In genomic region chr14:97448617-97449016, GRCm38 (mm10) we compare ENCODE assay signal across 15 mouse cellular contexts.
"Had no signal": no experiment of that assay in that cellular context is flagged by ENCODE, and none has a peak within 500 bp of the region (broad histone marks: within the 10 kb centered on the region; RNA-seq: fewer than 3 reads in every experiment).

No protein-coding gene starts in this region.

- H3K9ac ChIP-seq: intestine, embryonic 15.5 days; kidney, embryonic 15.5 days; liver, embryonic 14.5 days; stomach, embryonic 15.5 days had no signal

- H3K27me3 ChIP-seq: intestine, embryonic 15.5 days; kidney, embryonic 15.5 days; megakaryocyte, embryonic 14.5 days; stomach, embryonic 15.5 days had no signal

- H3K4me1 ChIP-seq: intestine, embryonic 15.5 days; kidney, embryonic 15.5 days; stomach, embryonic 15.5 days had no signal

- H3K4me3 ChIP-seq: intestine, embryonic 15.5 days; kidney, embryonic 15.5 days; left cerebral cortex, adult 2 months; megakaryocyte, embryonic 14.5 days; stomach, embryonic 15.5 days had no signal

- H3K4me2 ChIP-seq: intestine, embryonic 15.5 days; kidney, embryonic 15.5 days; midbrain, embryonic 11.5 days; stomach, embryonic 15.5 days had no signal

- ATAC-seq: intestine, embryonic 15.5 days; midbrain, embryonic 16.5 days had no signal

- H3K27ac ChIP-seq: intestine, embryonic 15.5 days; kidney, embryonic 15.5 days; left cerebral cortex, adult 2 months; liver, embryonic 14.5 days; macrophage; stomach, embryonic 15.5 days had no signal

- DNase-seq: kidney, adult 18-20 months; kidney, postnatal 25 days; liver; right cerebral cortex, postnatal 14 days; thymus, adult 2 months; thymus, postnatal 25 days had no signal

- H3K36me3 ChIP-seq: intestine, embryonic 15.5 days; kidney, embryonic 15.5 days; stomach, embryonic 15.5 days had no signal

- H3K9me3 ChIP-seq: intestine, embryonic 15.5 days; kidney, embryonic 15.5 days; megakaryocyte, embryonic 14.5 days; stomach, embryonic 15.5 days had no signal
